Mouse (Mus musculus) neural tube, embryonic 14.5 days (tissue): ENCODE data around the gene Rhof. TPM values are rescaled to one million over a fixed set of nuclear protein-coding genes. Genes with fewer than 3 reads are reported as not detected.
A peak's percentile ranks its signal among the peaks of the same experiment; 100 is the strongest.

Experiments
- ATAC-seq: fragments of 200-750 bp; cut with Nextera tagmentation; 2 replicates; pipeline ENCODE4 v1.8.0; 2017; ENCODE audit warnings: low read depth, mild to moderate bottlenecking, moderate TSS enrichment, moderate library complexity
- H3K27ac ChIP-seq: fragments of 300-500 bp; sonication (generic); 2 replicates; pipeline ENCODE4 v1.5.1; 2014; ENCODE audit warnings: low read depth, mild to moderate bottlenecking, control low read depth, low read length, moderate library complexity, mixed read lengths
- H3K27me3 ChIP-seq: fragments of 300-500 bp; sonication (generic); 2 replicates; pipeline ENCODE4 v1.6.1; 2014; ENCODE audit warnings: low read length; ENCODE audit not compliant: control insufficient read depth, insufficient read depth
- H3K36me3 ChIP-seq: fragments of 300-500 bp; sonication (generic); 2 replicates; pipeline ENCODE4 v1.6.1; 2014; ENCODE audit warnings: low read length, mixed read lengths; ENCODE audit not compliant: control insufficient read depth, insufficient read depth
- H3K4me1 ChIP-seq: fragments of 300-500 bp; sonication (generic); 2 replicates; pipeline ENCODE4 v1.6.1; 2014; ENCODE audit warnings: low read length; ENCODE audit not compliant: control insufficient read depth, insufficient read depth
- H3K4me2 ChIP-seq: fragments of 300-500 bp; sonication (generic); 2 replicates; pipeline ENCODE4 v1.6.1; 2014; ENCODE audit warnings: mild to moderate bottlenecking, low read depth, low read length, control low read depth
- H3K4me3 ChIP-seq: fragments of 300-500 bp; sonication (generic); 2 replicates; pipeline ENCODE4 v1.5.1; 2014; ENCODE audit warnings: low read depth, low read length, control low read depth, mixed read lengths
- H3K9ac ChIP-seq: fragments of 300-500 bp; sonication (generic); replicated peaks from 2 replicates; pipeline ENCODE4 v1.6.1; 2014; ENCODE audit warnings: low read depth, mild to moderate bottlenecking, control low read depth, low read length, mixed read lengths
- H3K9me3 ChIP-seq: fragments of 300-500 bp; sonication (generic); 2 replicates; pipeline ENCODE4 v1.6.1; 2016; ENCODE audit warnings: low read length; ENCODE audit not compliant: control insufficient read depth
- whole genome bisulfite sequencing: fragments of 180-500 bp; shearing (Covaris S2); extraction: QIAGEN DNeasy Blood & Tissue Kit; methylation state at CpG from one replicate; pipeline ENCODE4 v1.1.7; 2014; 5-methylcytosine and 5-hydroxymethylcytosine counted together
- polyA plus RNA-seq: library from polyadenylated mRNA; unstranded; fragments of >200 nt; fragmentation: Nextera tagmentation; extraction: Ambion mirVana; gene quantifications from 2 replicates; pipeline ENCODE4 v1.2.1, GENCODE M21; 2014

The Rhof gene
- polyA plus RNA-seq, 1 experiment from 2014 or later, result 13.1 TPM

GRCm38 (mm10) chr5:123138230-123138911 is 5.9 kb upstream of the Rhof start:
- peak; percentile 13 for ATAC-seq
- Histone ChIP-seq H3K27ac (peak overlapping the region; percentile 100), H3K4me1 (peaks cover 41% of the 10 kb centered on the region), H3K4me2 (peak overlapping the region; percentile 100), H3K4me3 (peak overlapping the region; percentile 92), H3K36me3 (peaks cover 4% of the 10 kb centered on the region; the same call in 1 of the 2 replicates), H3K9ac (peak overlapping the region; percentile 100), H3K9me3 (no peaks in the 10 kb centered on the region), H3K27me3 (no peaks in the 10 kb centered on the region)
- under 1% methylated on average over 27 of the region's 40 CpGs for WGBS

DNA sequence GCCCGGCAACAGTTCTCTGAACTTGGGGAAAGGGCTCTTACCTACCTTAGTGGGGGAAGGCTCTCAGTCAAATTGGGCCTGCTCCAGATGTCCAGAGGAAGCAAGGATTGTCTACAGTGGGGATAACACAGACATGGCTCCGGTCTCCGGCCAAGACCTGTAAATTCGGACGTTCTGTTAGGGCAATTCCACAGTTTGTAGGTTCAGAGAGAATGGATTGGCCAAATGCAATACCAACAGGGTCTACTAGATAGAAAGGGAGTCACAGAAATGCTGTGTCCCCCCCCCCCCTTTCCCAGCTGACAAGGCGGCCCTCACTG is 5.4 kb upstream of the Rhof start:
- no peak for ATAC-seq
- no peaks in the 10 kb centered on the region for H3K27me3 ChIP-seq
- peaks cover 8% of the 10 kb centered on the region; the same call in 1 of the 2 replicates for H3K36me3 ChIP-seq
- H3K9me3 ChIP-seq, result no peaks in the 10 kb centered on the region
- 0% methylated on average over 6 of the region's 6 CpGs for WGBS
- peak overlapping the region; percentile 100 for H3K27ac ChIP-seq
- peak overlapping the region; percentile 100 for H3K9ac ChIP-seq
- peak overlapping the region; percentile 100 for H3K4me2 ChIP-seq
- peak overlapping the region; percentile 92 for H3K4me3 ChIP-seq
- H3K4me1 ChIP-seq, result peaks cover 46% of the 10 kb centered on the region

- H3K9me3 ChIP-seq, result no peaks in the 10 kb centered on the region
- WGBS, result 1% methylated on average over 20 of the region's 20 CpGs
Observed at GRCm38 (mm10) chr5:123137044-123137909, 4.8 kb upstream of the Rhof start.

GRCm38 (mm10) chr5:123136361-123137043 is 4.0 kb upstream of the Rhof start:
- Histone ChIP-seq H3K9ac (peak overlapping the region; percentile 100), H3K27me3 (no peaks in the 10 kb centered on the region), H3K9me3 (no peaks in the 10 kb centered on the region), H3K4me3 (peak overlapping the region; percentile 92), H3K36me3 (peaks cover 8% of the 10 kb centered on the region; the same call in 1 of the 2 replicates), H3K27ac (peak overlapping the region; percentile 100), H3K4me2 (peak overlapping the region; percentile 100), H3K4me1 (peaks cover 60% of the 10 kb centered on the region)
- ATAC-seq, result no peak
- 0% methylated on average over 13 of the region's 13 CpGs for WGBS

More at GRCm38 (mm10) chr5:123137044-123137909, 4.8 kb upstream of the Rhof start:
- Histone ChIP-seq H3K9ac (peak overlapping the region; percentile 100), H3K27ac (peak overlapping the region; percentile 100), H3K4me3 (peak overlapping the region; percentile 92), H3K4me1 (peaks cover 52% of the 10 kb centered on the region), H3K36me3 (peaks cover 8% of the 10 kb centered on the region; the same call in 1 of the 2 replicates), H3K27me3 (no peaks in the 10 kb centered on the region), H3K4me2 (peak overlapping the region; percentile 100)
- ATAC-seq, result no peak

GRCm38 (mm10) chr5:123135471-123136360 is 3.2 kb upstream of the Rhof start:
- Histone ChIP-seq H3K36me3 (peaks cover 9% of the 10 kb centered on the region; the same call in 1 of the 2 replicates), H3K27me3 (no peaks in the 10 kb centered on the region), H3K9ac (peak overlapping the region; percentile 100), H3K9me3 (no peaks in the 10 kb centered on the region), H3K4me1 (peaks cover 62% of the 10 kb centered on the region), H3K27ac (peak overlapping the region; percentile 100), H3K4me3 (peak overlapping the region; percentile 92), H3K4me2 (peak overlapping the region; percentile 100)
- peak; percentile 4; the same call in 1 of the 2 replicates for ATAC-seq
- 1% methylated on average over 30 of the region's 30 CpGs for WGBS

GRCm38 (mm10) chr5:123134875-123135382 is 2.4 kb upstream of the Rhof start:
- Histone ChIP-seq H3K27me3 (no peaks in the 10 kb centered on the region), H3K9ac (peak overlapping the region; percentile 100), H3K27ac (peak overlapping the region; percentile 100), H3K4me1 (peaks cover 62% of the 10 kb centered on the region), H3K4me3 (peak overlapping the region; percentile 92), H3K4me2 (peak overlapping the region; percentile 100), H3K36me3 (peaks cover 16% of the 10 kb centered on the region; the same call in 1 of the 2 replicates), H3K9me3 (no peaks in the 10 kb centered on the region)
- 12% methylated on average over 8 of the region's 8 CpGs for WGBS
- ATAC-seq, result no peak

- Histone ChIP-seq H3K36me3 (peaks cover 16% of the 10 kb centered on the region; the same call in 1 of the 2 replicates), H3K4me2 (peak overlapping the region; percentile 100), H3K27me3 (no peaks in the 10 kb centered on the region), H3K9ac (peak overlapping the region; percentile 100; the same call in 1 of the 2 replicates), H3K27ac (peak overlapping the region; percentile 100), H3K4me3 (peak overlapping the region; percentile 92), H3K4me1 (peaks cover 62% of the 10 kb centered on the region), H3K9me3 (no peaks in the 10 kb centered on the region)
- no peak for ATAC-seq
- 13% methylated on average over 13 of the region's 13 CpGs for WGBS
Observed at GRCm38 (mm10) chr5:123134186-123134874, 1.8 kb upstream of the Rhof start.
